Mouse (Mus musculus) liver, embryonic 14.5 days (tissue): ENCODE measurements around the gene Rad51b. TPM values are rescaled to one million over a fixed set of nuclear protein-coding genes. Genes with fewer than 3 reads are reported as not detected.

ENCODE experiments used
- ATAC-seq: fragments of 200-750 bp; cut with Nextera tagmentation; 2 replicates; pipeline ENCODE4 v1.8.0; 2017; ENCODE audit warnings: moderate number of reproducible peaks, mild to moderate bottlenecking, moderate library complexity; ENCODE audit not compliant: insufficient read depth
- DNase-seq, 3 experiments: peaks; one replicate each; pipeline ENCODE4 v3.0.0-alpha.2; 2012 to 2013; ENCODE audit warnings: low read depth in 3 of 3, low spot score in 3 of 3
- H3K27ac ChIP-seq: fragments of 300-500 bp; sonication (generic); 2 replicates; pipeline ENCODE4 v1.5.1; 2014; ENCODE audit warnings: moderate library complexity, mild to moderate bottlenecking, control low read depth, inconsistent platforms
- H3K27me3 ChIP-seq: fragments of 300-500 bp; sonication (generic); 2 replicates; pipeline ENCODE4 v1.6.1; 2014; ENCODE audit warnings: mild to moderate bottlenecking, low read length, moderate library complexity; ENCODE audit not compliant: control insufficient read depth, insufficient read depth
- H3K36me3 ChIP-seq: fragments of 300-500 bp; sonication (generic); replicated peaks from 2 replicates; pipeline ENCODE4 v1.6.1; 2014; ENCODE audit warnings: low read depth; ENCODE audit not compliant: control insufficient read depth, insufficient read depth
- H3K4me1 ChIP-seq, 2 experiments: fragments of 200-500 bp in 1 of 2; fragments of 300-500 bp in 1 of 2; sonication (generic) in 1 of 2; replicated peaks; 2 replicates each; pipeline ENCODE4 v1.6.1; 2012 to 2014; ENCODE audit warnings: antibody characterized with exemption in 1 of 2, inconsistent platforms in 1 of 2, low read length in 1 of 2; ENCODE audit not compliant: control insufficient read depth in 2 of 2, insufficient read depth in 2 of 2
- H3K4me2 ChIP-seq: fragments of 300-500 bp; sonication (generic); 2 replicates; pipeline ENCODE4 v1.6.1; 2014; ENCODE audit warnings: low read depth, mild to moderate bottlenecking, control low read depth, moderate library complexity
- H3K4me3 ChIP-seq, 2 experiments: fragments of 200-500 bp in 1 of 2; fragments of 300-500 bp in 1 of 2; sonication (generic) in 1 of 2; 2 replicates each; pipeline ENCODE4 v1.5.1; 2012 to 2014; ENCODE audit warnings: low read depth in 2 of 2, low read length in 2 of 2, mild to moderate bottlenecking in 2 of 2, control low read depth in 1 of 2, inconsistent platforms in 1 of 2, moderate library complexity in 1 of 2; ENCODE audit not compliant: insufficient read depth in 1 of 2
- H3K9ac ChIP-seq: fragments of 300-500 bp; sonication (generic); replicated peaks from 2 replicates; pipeline ENCODE4 v1.6.1; 2014; ENCODE audit warnings: mild to moderate bottlenecking, control low read depth, moderate library complexity
- H3K9me3 ChIP-seq: fragments of 300-500 bp; sonication (generic); 2 replicates; pipeline ENCODE4 v1.6.1; 2016; ENCODE audit warnings: low read length, mixed read lengths; ENCODE audit not compliant: control insufficient read depth
- CTCF ChIP-seq: IDR thresholded peaks from 2 replicates; pipeline ENCODE4 v1.5.1; 2016; ENCODE audit warnings: antibody characterized with exemption, low read depth, control low read depth
- EP300 ChIP-seq: IDR thresholded peaks from 2 replicates; pipeline ENCODE4 v1.6.1; 2016; ENCODE audit warnings: antibody characterized with exemption, low read depth
- WGBS: fragments of 180-500 bp; shearing (Covaris S2); extraction: QIAGEN DNeasy Blood & Tissue Kit; methylation state at CpG from one replicate; pipeline ENCODE4 v1.1.7; 2014; ENCODE audit not compliant: insufficient replicate concordance; 5-methylcytosine and 5-hydroxymethylcytosine counted together
- polyA plus RNA-seq, 2 experiments: library from polyadenylated mRNA; depleted of rRNA in 1 of 2; stranded (reverse) in 1 of 2; unstranded in 1 of 2; fragments of >200 nt; fragmentation: Nextera tagmentation in 1 of 2; extraction: Ambion mirVana in 1 of 2; gene quantifications; 2 replicates each; pipeline versions ENCODE4 v1.2.1 to v1.2.3; 2012 to 2014

Gene Rad51b
- polyA plus RNA-seq, 2 experiments = 2.3 to 5.1 TPM

- no peak overlapping the region for H3K4me2 ChIP-seq
- no peak overlapping the region for H3K27ac ChIP-seq
- no peaks in the 10 kb centered on the region for H3K27me3 ChIP-seq
- no peak overlapping the region for H3K4me3 ChIP-seq
- no peaks in the 10 kb centered on the region for H3K9me3 ChIP-seq
- no peaks in the 10 kb centered on the region for H3K36me3 ChIP-seq
- WGBS = 29% methylated on average over 4 of the region's 4 CpGs
- H3K4me1 ChIP-seq = peaks cover 9 to 22% of the 10 kb centered on the region in 2 experiments; a peak in 3 of 4 replicates
- TF ChIP-seq CTCF (no peak), EP300 (no peak)
- ATAC-seq (peak; percentile 66; the same call in 1 of the 2 replicates), DNase-seq (no peak)
- no peak overlapping the region for H3K9ac ChIP-seq
These were observed 330.5 kb downstream of the Rad51b start for GRCm38 (mm10) chr12:79627351-79628120.

- Histone ChIP-seq H3K4me3 (no peak overlapping the region), H3K27ac (no peak overlapping the region), H3K9me3 (no peaks in the 10 kb centered on the region), H3K36me3 (no peaks in the 10 kb centered on the region), H3K27me3 (no peaks in the 10 kb centered on the region), H3K4me1 (peaks cover 9 to 22% of the 10 kb centered on the region in 2 experiments; a peak in 3 of 4 replicates), H3K9ac (no peak overlapping the region), H3K4me2 (no peak overlapping the region)
- WGBS = 72% methylated on average over 5 of the region's 5 CpGs
- DNase-seq (no peak), ATAC-seq (no peak)
- no peak for TF ChIP-seq CTCF
- no peak for TF ChIP-seq EP300
These were observed 331.2 kb downstream of the Rad51b start for GRCm38 (mm10) chr12:79628121-79628774.

- H3K9me3 ChIP-seq = no peaks in the 10 kb centered on the region
- H3K4me1 ChIP-seq = peaks cover 9 to 19% of the 10 kb centered on the region in 2 experiments; a peak in 3 of 4 replicates
- H3K4me3 ChIP-seq = no peak overlapping the region
- no peaks in the 10 kb centered on the region for H3K27me3 ChIP-seq
- DNase-seq (no peak), ATAC-seq (0 out of 2 replicates have a peak, but pooled peaks have one; percentile 40)
- no peaks in the 10 kb centered on the region for H3K36me3 ChIP-seq
- no peak overlapping the region for H3K27ac ChIP-seq
- TF ChIP-seq CTCF (no peak), EP300 (no peak)
- WGBS = 51% methylated on average over 7 of the region's 7 CpGs
- no peak overlapping the region for H3K4me2 ChIP-seq
- no peak overlapping the region for H3K9ac ChIP-seq
These were observed 333.1 kb downstream of the Rad51b start for GRCm38 (mm10) chr12:79629945-79630850.

GRCm38 (mm10) chr12:79633458-79634106 lies 336.5 kb downstream of the Rad51b start:
- WGBS = 50% methylated on average over 9 of the region's 9 CpGs
- H3K27ac ChIP-seq = no peak overlapping the region
- no peak overlapping the region for H3K9ac ChIP-seq
- H3K27me3 ChIP-seq = no peaks in the 10 kb centered on the region
- no peaks in the 10 kb centered on the region for H3K36me3 ChIP-seq
- no peak overlapping the region for H3K4me2 ChIP-seq
- ATAC-seq (no peak), DNase-seq (no peak)
- H3K4me3 ChIP-seq = no peak overlapping the region
- no peaks in the 10 kb centered on the region for H3K9me3 ChIP-seq
- TF ChIP-seq CTCF (no peak), EP300 (no peak)
- 0 out of 4 replicates have a peak, but pooled peaks cover 0 to 2% of the 10 kb centered on the region in 2 experiments for H3K4me1 ChIP-seq
